Mouse (Mus musculus): ENCODE results near the gene St3gal3. TPM values are rescaled to one million over a fixed set of nuclear protein-coding genes. Genes with fewer than 3 reads are reported as not detected.

The St3gal3 gene
- polyA plus RNA-seq, 1 experiment = 23.4 TPM

DNA sequence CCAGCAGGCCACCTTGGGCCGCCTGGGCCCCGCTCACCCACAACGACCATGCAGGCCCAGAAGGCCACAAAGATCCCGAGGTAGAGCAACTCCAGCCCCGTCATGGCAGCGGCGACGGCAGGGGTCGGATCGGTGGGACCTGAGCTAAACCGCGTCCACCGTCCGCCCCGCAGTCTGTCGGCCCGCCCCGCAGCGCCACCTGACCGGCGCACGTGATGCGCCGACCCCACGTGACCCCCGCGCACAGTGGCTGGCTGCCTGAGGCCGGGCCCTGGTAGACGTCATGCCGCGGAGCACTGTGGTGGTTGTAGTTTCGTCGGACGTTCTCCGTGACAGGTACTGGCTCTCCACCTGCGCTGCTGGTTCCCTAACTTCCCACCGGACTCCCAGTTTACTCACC lies 247.6 kb downstream of the St3gal3 start, which contains the start of gene Atp6v0b:
Gene Atp6v0b (minus strand): TSS at position 201 of the 400 bp plus-strand sequence.
- TF ChIP-seq CTCF (IDR thresholded peaks at IDR 0.05; ENCODE audit: insufficient read depth, low read length) (no peak), POLR2A (IDR thresholded peaks at IDR 0.05; ENCODE audit: borderline replicate concordance, extremely low read depth, low read depth, low read length) (peak; percentile 93)

GRCm38 (mm10) chr4:117886644-117887043 lies 248.1 kb downstream of the St3gal3 start:
- TF ChIP-seq CTCF (IDR thresholded peaks at IDR 0.05; ENCODE audit: insufficient read depth, low read length) (no peak), POLR2A (IDR thresholded peaks at IDR 0.05; ENCODE audit: borderline replicate concordance, extremely low read depth, low read depth, low read length) (no peak)
- Histone ChIP-seq H3K4me1 (ENCODE audit: control insufficient read depth, insufficient read depth, low read length) (peaks cover 9% of the 10 kb centered on the region), H3K4me3 (replicated peaks; ENCODE audit: extremely low read depth, low read depth, low read length) (peak overlapping the region; percentile 93)
- no peak for DNase-seq
- WGBS = 1% methylated on average over 23 of the region's 24 CpGs

More for the DNA sequence above, 247.6 kb downstream of the St3gal3 start, which contains the start of gene Atp6v0b:
- peak within 1 kb of the TSS; percentile 93 for H3K4me3 ChIP-seq (replicated peaks; ENCODE audit: extremely low read depth, low read depth, low read length)
- WGBS = under 1% methylated on average over 37 of the region's 37 CpGs
- peaks cover 9% of the 10 kb centered on the region for H3K4me1 ChIP-seq (ENCODE audit: control insufficient read depth, insufficient read depth, low read length)
- DNase-seq = peak; percentile 93

- WGBS = 74% methylated on average over 9 of the region's 9 CpGs
- Histone ChIP-seq H3K4me3 (replicated peaks; ENCODE audit: extremely low read depth, low read depth, low read length) (peak overlapping the region; percentile 93), H3K4me1 (ENCODE audit: control insufficient read depth, insufficient read depth, low read length) (peaks cover 9% of the 10 kb centered on the region)
- TF ChIP-seq POLR2A (IDR thresholded peaks at IDR 0.05; ENCODE audit: borderline replicate concordance, extremely low read depth, low read depth, low read length) = no peak
- TF ChIP-seq CTCF (IDR thresholded peaks at IDR 0.05; ENCODE audit: insufficient read depth, low read length) = no peak
- DNase-seq = no peak
Observed at GRCm38 (mm10) chr4:117885994-117886393, 248.7 kb downstream of the St3gal3 start.

DNA sequence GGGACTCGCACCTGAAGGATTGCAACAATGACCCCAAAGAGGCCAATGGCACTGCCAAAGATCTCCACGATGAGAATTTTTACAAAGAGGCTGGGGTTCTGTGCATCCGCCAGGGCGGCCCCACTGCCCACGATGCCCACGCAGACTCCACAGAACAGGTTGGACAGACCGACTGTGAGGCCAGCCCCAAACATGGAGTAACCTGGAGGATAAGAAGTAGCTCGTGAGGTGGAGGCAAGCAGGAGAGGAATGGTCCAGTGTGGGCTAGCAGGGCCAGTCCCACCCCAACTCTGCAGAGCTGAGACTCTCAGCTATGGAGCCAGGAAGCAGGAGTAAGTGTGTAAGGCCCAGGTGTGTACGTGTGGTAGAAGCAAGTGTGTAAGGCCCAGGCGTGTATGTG lies 249.6 kb downstream of the St3gal3 start:
- 92% methylated on average over 10 of the region's 10 CpGs for WGBS
- no peak for DNase-seq

GRCm38 (mm10) chr4:117884146-117884545 lies 250.6 kb downstream of the St3gal3 start:
- DNase-seq = no peak
- Histone ChIP-seq H3K4me3 (replicated peaks; ENCODE audit: extremely low read depth, low read depth, low read length) (no peak overlapping the region), H3K4me1 (ENCODE audit: control insufficient read depth, insufficient read depth, low read length) (peaks cover 9% of the 10 kb centered on the region)
- TF ChIP-seq POLR2A (IDR thresholded peaks at IDR 0.05; ENCODE audit: borderline replicate concordance, extremely low read depth, low read depth, low read length) (no peak), CTCF (IDR thresholded peaks at IDR 0.05; ENCODE audit: insufficient read depth, low read length) (no peak)
- 90% methylated on average over 1 of the region's 1 CpGs for WGBS

More for the DNA sequence above, 249.6 kb downstream of the St3gal3 start:
- Histone ChIP-seq H3K4me1 (ENCODE audit: control insufficient read depth, insufficient read depth, low read length) (peaks cover 9% of the 10 kb centered on the region), H3K4me3 (replicated peaks; ENCODE audit: extremely low read depth, low read depth, low read length) (no peak overlapping the region)
- TF ChIP-seq POLR2A (IDR thresholded peaks at IDR 0.05; ENCODE audit: borderline replicate concordance, extremely low read depth, low read depth, low read length) (no peak), CTCF (IDR thresholded peaks at IDR 0.05; ENCODE audit: insufficient read depth, low read length) (no peak)

GRCm38 (mm10) chr4:117882701-117883691 lies 251.7 kb downstream of the St3gal3 start, which contains the start of gene B4galt2:
TSS of gene B4galt2 (minus strand) at chr4:117883487.
- no peak for TF ChIP-seq POLR2A (IDR thresholded peaks at IDR 0.05; ENCODE audit: borderline replicate concordance, extremely low read depth, low read depth, low read length)
- TF ChIP-seq CTCF (IDR thresholded peaks at IDR 0.05; ENCODE audit: insufficient read depth, low read length) = no peak
- DNase-seq = peak; percentile 48
- WGBS = 3% methylated on average over 75 of the region's 103 CpGs
- peak within 1 kb of the TSS; percentile 57 for H3K4me3 ChIP-seq (replicated peaks; ENCODE audit: extremely low read depth, low read depth, low read length)
- peaks cover 9% of the 10 kb centered on the region for H3K4me1 ChIP-seq (ENCODE audit: control insufficient read depth, insufficient read depth, low read length)

Other genes with a start within 250 kb of the St3gal3 start
- 452 and 484 TPM in 2 replicates for gene Atp6v0b, start 247.6 kb downstream of the St3gal3 start, polyA plus RNA-seq (2012; rRNA removed)
- 10.7 and 11.5 TPM in 2 replicates for gene Dph2, start 242.9 kb downstream of the St3gal3 start, polyA plus RNA-seq (2012; rRNA removed)
- gene Ipo13, start 219.9 kb downstream of the St3gal3 start, polyA plus RNA-seq (2012; rRNA removed) = 82.2 and 93.8 TPM in 2 replicates
- 2.7 and 3.8 TPM in 2 replicates for gene Artn, start 205.2 kb downstream of the St3gal3 start, polyA plus RNA-seq (2012; rRNA removed)
- gene Kdm4a, start 45.1 kb upstream of the St3gal3 start, polyA plus RNA-seq (2012; rRNA removed) = 25.6 and 36.0 TPM in 2 replicates
- 245 and 250 TPM in 2 replicates for gene Ptprf, start 156.5 kb upstream of the St3gal3 start, polyA plus RNA-seq (2012; rRNA removed)